Mouse (Mus musculus) forebrain, postnatal 0 days (tissue): ENCODE data around the gene Ptpn5. TPM values are rescaled to one million over a fixed set of nuclear protein-coding genes. Genes with fewer than 3 reads are reported as not detected.

ENCODE experiments used
- ATAC-seq: fragments of 200-750 bp; cut with Nextera tagmentation; 2 replicates; pipeline ENCODE4 v1.8.0; 2017; ENCODE audit warnings: mild to moderate bottlenecking, moderate library complexity
- DNase-seq: peaks from one replicate; pipeline ENCODE4 v3.0.0-alpha.2; 2015
- H3K27ac ChIP-seq: fragments of 300-500 bp; sonication (generic); 2 replicates; pipeline ENCODE4 v1.5.1; 2014; ENCODE audit warnings: low read depth, mild to moderate bottlenecking, antibody characterized with exemption, low read length, moderate library complexity, mixed read lengths
- H3K27me3 ChIP-seq: fragments of 300-500 bp; sonication (generic); 2 replicates; pipeline ENCODE4 v1.6.1; 2014; ENCODE audit warnings: mild to moderate bottlenecking, low read length, mixed read lengths; ENCODE audit not compliant: insufficient read depth
- H3K36me3 ChIP-seq: fragments of 300-500 bp; sonication (generic); 2 replicates; pipeline ENCODE4 v1.6.1; 2014; ENCODE audit warnings: mild to moderate bottlenecking, moderate library complexity; ENCODE audit not compliant: insufficient read depth
- H3K4me1 ChIP-seq: fragments of 300-500 bp; sonication (generic); 2 replicates; pipeline ENCODE4 v1.6.1; 2014; ENCODE audit warnings: antibody characterized with exemption; ENCODE audit not compliant: insufficient read depth
- H3K4me2 ChIP-seq: fragments of 300-500 bp; sonication (generic); 2 replicates; pipeline ENCODE4 v1.6.1; 2014; ENCODE audit warnings: low read depth, mild to moderate bottlenecking, moderate library complexity
- H3K4me3 ChIP-seq: fragments of 300-500 bp; sonication (generic); 2 replicates; pipeline ENCODE4 v1.5.1; 2014; ENCODE audit warnings: low read depth, low read length, mixed read lengths
- H3K9ac ChIP-seq: fragments of 300-500 bp; sonication (generic); 2 replicates; pipeline ENCODE4 v1.6.1; 2014; ENCODE audit warnings: mild to moderate bottlenecking
- H3K9me3 ChIP-seq: fragments of 300-500 bp; sonication (generic); 2 replicates; pipeline ENCODE4 v1.6.1; 2016; ENCODE audit warnings: low read length
- CTCF ChIP-seq: sonication (generic); IDR thresholded peaks from 2 replicates; pipeline ENCODE4 v1.5.1; 2016; ENCODE audit warnings: antibody characterized with exemption, control low read depth, low read depth
- WGBS: fragments of 180-500 bp; shearing (Covaris S2); extraction: QIAGEN DNeasy Blood & Tissue Kit; methylation state at CpG from one replicate; pipeline ENCODE4 v1.1.7; 2014; 5-methylcytosine and 5-hydroxymethylcytosine counted together
- polyA plus RNA-seq: library from polyadenylated mRNA; unstranded; fragments of >200 nt; fragmentation: Nextera tagmentation; extraction: Ambion mirVana; gene quantifications from 2 replicates; pipeline ENCODE4 v1.2.1, GENCODE M21; 2015
- total RNA-seq: library from RNA; depleted of rRNA; stranded (reverse); fragments of >200 nt; gene quantifications from 2 replicates; pipeline ENCODE4 v1.2.3, GENCODE M21; 2014; rRNA removed

Ptpn5 gene
- total RNA-seq (57.1 and 67.4 TPM in 2 replicates), polyA plus RNA-seq (101 and 132 TPM in 2 replicates)

- WGBS, result 3% methylated on average over 13 of the region's 13 CpGs
- ATAC-seq, result no peak
- peak within 1 kb of the TSS; percentile 89 for H3K27ac ChIP-seq
- no peaks in the 10 kb centered on the region for H3K9me3 ChIP-seq
- peak within 1 kb of the TSS; percentile 95 for H3K9ac ChIP-seq
- H3K4me2 ChIP-seq, result peak within 1 kb of the TSS; percentile 81
- no peak for TF ChIP-seq CTCF
- no peaks in the 10 kb centered on the region for H3K27me3 ChIP-seq
- peak within 1 kb of the TSS; percentile 80 for H3K4me3 ChIP-seq
- no peaks in the 10 kb centered on the region for H3K36me3 ChIP-seq
- peaks cover 8% of the 10 kb centered on the region; the same call in 1 of the 2 replicates for H3K4me1 ChIP-seq
- peak; percentile 44 for DNase-seq
Observed at GRCm38 (mm10) chr7:47133331-47133730, at the start of gene Ptpn5. TSS of gene Ptpn5 (minus strand) at chr7:47133684.

GRCm38 (mm10) chr7:47170814-47171213 lies 37.3 kb upstream of the Ptpn5 start:
- 69% methylated on average over 5 of the region's 5 CpGs for WGBS

GRCm38 (mm10) chr7:47165028-47165427 lies 31.5 kb upstream of the Ptpn5 start:
- H3K36me3 ChIP-seq, result no peaks in the 10 kb centered on the region
- H3K9ac ChIP-seq, result no peak overlapping the region
- no peaks in the 10 kb centered on the region for H3K27me3 ChIP-seq
- WGBS, result 78% methylated on average over 4 of the region's 4 CpGs
- 0 out of 2 replicates have a peak, but pooled peaks cover 3% of the 10 kb centered on the region for H3K9me3 ChIP-seq
- no peak overlapping the region for H3K4me2 ChIP-seq
- H3K4me1 ChIP-seq, result no peaks in the 10 kb centered on the region
- TF ChIP-seq CTCF, result no peak
- DNase-seq, result no peak
- ATAC-seq, result no peak
- H3K27ac ChIP-seq, result no peak overlapping the region
- H3K4me3 ChIP-seq, result no peak overlapping the region

More at GRCm38 (mm10) chr7:47170814-47171213, 37.3 kb upstream of the Ptpn5 start:
- no peak overlapping the region for H3K27ac ChIP-seq
- no peak overlapping the region for H3K4me3 ChIP-seq
- H3K4me1 ChIP-seq, result no peaks in the 10 kb centered on the region
- TF ChIP-seq CTCF, result no peak
- no peak overlapping the region for H3K4me2 ChIP-seq
- DNase-seq (no peak), ATAC-seq (no peak)
- no peaks in the 10 kb centered on the region for H3K9me3 ChIP-seq
- no peaks in the 10 kb centered on the region for H3K27me3 ChIP-seq
- H3K9ac ChIP-seq, result no peak overlapping the region
- H3K36me3 ChIP-seq, result no peaks in the 10 kb centered on the region

- no peak for TF ChIP-seq CTCF
- no peak for ATAC-seq
- 0 out of 2 replicates have a peak, but pooled peaks cover 3% of the 10 kb centered on the region for H3K9me3 ChIP-seq
- no peak overlapping the region for H3K9ac ChIP-seq
- 78% methylated on average over 4 of the region's 4 CpGs for WGBS
- no peaks in the 10 kb centered on the region for H3K27me3 ChIP-seq
- no peak overlapping the region for H3K4me2 ChIP-seq
- no peak for DNase-seq
- no peak overlapping the region for H3K27ac ChIP-seq
- H3K36me3 ChIP-seq, result no peaks in the 10 kb centered on the region
- no peak overlapping the region for H3K4me3 ChIP-seq
- no peaks in the 10 kb centered on the region for H3K4me1 ChIP-seq
Observed at GRCm38 (mm10) chr7:47163203-47163602, 29.7 kb upstream of the Ptpn5 start.

- H3K4me1 ChIP-seq, result no peaks in the 10 kb centered on the region
- ATAC-seq (no peak), DNase-seq (no peak)
- no peak overlapping the region for H3K27ac ChIP-seq
- H3K9ac ChIP-seq, result no peak overlapping the region
- 52% methylated on average over 2 of the region's 2 CpGs for WGBS
- peaks cover 5% of the 10 kb centered on the region; the same call in 1 of the 2 replicates for H3K9me3 ChIP-seq
- no peaks in the 10 kb centered on the region for H3K27me3 ChIP-seq
- H3K4me3 ChIP-seq, result no peak overlapping the region
- no peak overlapping the region for H3K4me2 ChIP-seq
- H3K36me3 ChIP-seq, result no peaks in the 10 kb centered on the region
- TF ChIP-seq CTCF, result no peak
Observed at GRCm38 (mm10) chr7:47158451-47158850, 25.0 kb upstream of the Ptpn5 start.

- DNase-seq (no peak), ATAC-seq (no peak)
- Histone ChIP-seq H3K4me1 (no peaks in the 10 kb centered on the region), H3K9ac (no peak overlapping the region), H3K27me3 (no peaks in the 10 kb centered on the region), H3K36me3 (no peaks in the 10 kb centered on the region), H3K4me3 (no peak overlapping the region), H3K9me3 (peaks cover 5% of the 10 kb centered on the region; the same call in 1 of the 2 replicates), H3K27ac (no peak overlapping the region), H3K4me2 (no peak overlapping the region)
- 86% methylated on average over 9 of the region's 9 CpGs for WGBS
- TF ChIP-seq CTCF, result no peak
Observed at GRCm38 (mm10) chr7:47157743-47158142, 24.3 kb upstream of the Ptpn5 start.

GRCm38 (mm10) chr7:47155849-47156248 lies 22.4 kb upstream of the Ptpn5 start:
- no peak for TF ChIP-seq CTCF
- ATAC-seq (no peak), DNase-seq (no peak)
- 83% methylated on average over 2 of the region's 2 CpGs for WGBS
- Histone ChIP-seq H3K9me3 (peaks cover 5% of the 10 kb centered on the region; the same call in 1 of the 2 replicates), H3K4me2 (no peak overlapping the region), H3K27ac (no peak overlapping the region), H3K4me1 (no peaks in the 10 kb centered on the region), H3K27me3 (no peaks in the 10 kb centered on the region), H3K9ac (no peak overlapping the region), H3K36me3 (no peaks in the 10 kb centered on the region), H3K4me3 (no peak overlapping the region)
